Mouse (Mus musculus) layer of hippocampus, adult 8-10 months (tissue): Measurements from ENCODE around the gene Gm42715. TPM values are rescaled to one million over a fixed set of nuclear protein-coding genes. Genes with fewer than 3 reads are reported as not detected.

ENCODE experiments used
- microRNA-seq, 2 experiments: library from miRNA; unstranded; fragments of <30 nt; microRNA quantifications; one replicate each; pipeline ENCODE4 v1.2.0; 2022
- total RNA-seq, 4 experiments: library from RNA; stranded (reverse); gene quantifications; 2 replicates each; pipeline ENCODE4 v1.2.4; 2022

Gene Gm42715
- total RNA-seq, 4 experiments from 2014 or later: 8.1 to 17.1 (median 9.6) TPM

Small RNA genes within 50 kb of the gene (microRNA-seq; reads per million reads assigned to microRNA genes)
- gene Gm47278: 0 reads per million in 2 experiments
- gene Mir7060: 0 reads per million in 2 experiments

Other genes starting within 250 kb of the Gm42715 start
- 10 to 100 TPM; 36.9 to 43.1 (median 40.0) TPM for gene Sephs2, start 245.5 kb upstream of the Gm42715 start, total RNA-seq
- gene Itgal, start 223.3 kb upstream of the Gm42715 start, total RNA-seq: under 1 TPM; 0.36 to 0.73 (median 0.53) TPM
- 10 to 100 TPM; 12.3 to 15.1 (median 13.0) TPM for gene Zfp768, start 174.0 kb upstream of the Gm42715 start, total RNA-seq
- gene Zfp747, start 143.5 kb upstream of the Gm42715 start, total RNA-seq: 1 to 10 TPM; 7.3 to 9.2 (median 8.1) TPM
- gene 9130019O22Rik, start 132.4 kb upstream of the Gm42715 start, total RNA-seq: 1 to 10 TPM; 4.0 to 4.6 (median 4.3) TPM
- 1 to 10 TPM; 6.7 to 8.0 (median 7.2) TPM for gene E430018J23Rik, start 126.0 kb upstream of the Gm42715 start, total RNA-seq
- gene Zfp764, start 112.8 kb upstream of the Gm42715 start, total RNA-seq: 1 to 10 TPM; 3.5 to 5.8 (median 5.0) TPM
- 10 to 100 TPM; 11.8 to 16.7 (median 14.6) TPM for gene Zfp688, start 97.5 kb upstream of the Gm42715 start, total RNA-seq
- 1 to 10 TPM; 4.5 to 7.3 (median 5.5) TPM for gene Zfp689, start 70.4 kb upstream of the Gm42715 start, total RNA-seq
- gene Prr14, start 60.0 kb upstream of the Gm42715 start, total RNA-seq: 10 to 100 TPM; 30.0 to 35.5 (median 34.0) TPM
- 10 to 100 TPM; 56.2 to 72.2 (median 65.5) TPM for gene Fbrs, start 40.4 kb upstream of the Gm42715 start, total RNA-seq
- gene Srcap, start 7.6 kb upstream of the Gm42715 start, total RNA-seq: 100 to 1,000 TPM; 118 to 139 (median 120) TPM
- gene Tmem265, start 41.8 kb downstream of the Gm42715 start, total RNA-seq: 1 to 10 TPM in 1 of 4 experiments, under 1 TPM in 1, not detected in 2; 0.78 to 1.7 TPM
- gene Phkg2, start 53.8 kb downstream of the Gm42715 start, total RNA-seq: 10 to 100 TPM; 74.1 to 82.6 (median 79.2) TPM
- 10 to 100 TPM in 2 of 4 experiments, 1 to 10 TPM in 2; 7.7 to 12.8 (median 10.1) TPM for gene Ccdc189, start 69.0 kb downstream of the Gm42715 start, total RNA-seq
- 10 to 100 TPM; 70.0 to 79.2 (median 72.7) TPM for gene Rnf40, start 69.2 kb downstream of the Gm42715 start, total RNA-seq
- gene Zfp629, start 96.2 kb downstream of the Gm42715 start, total RNA-seq: 10 to 100 TPM; 21.7 to 22.6 (median 22.1) TPM
- 10 to 100 TPM; 26.5 to 38.4 (median 31.9) TPM for gene Bcl7c, start 189.3 kb downstream of the Gm42715 start, total RNA-seq
- gene Ctf1, start 193.2 kb downstream of the Gm42715 start, total RNA-seq: 1 to 10 TPM; 3.1 to 5.2 (median 3.5) TPM
- gene Ctf2, start 212.6 kb downstream of the Gm42715 start, total RNA-seq: not detected
- 10 to 100 TPM; 52.2 to 65.5 (median 56.3) TPM for gene Fbxl19, start 225.0 kb downstream of the Gm42715 start, total RNA-seq